Mouse (Mus musculus): ENCODE measurements around the gene Sbno2.

DNA sequence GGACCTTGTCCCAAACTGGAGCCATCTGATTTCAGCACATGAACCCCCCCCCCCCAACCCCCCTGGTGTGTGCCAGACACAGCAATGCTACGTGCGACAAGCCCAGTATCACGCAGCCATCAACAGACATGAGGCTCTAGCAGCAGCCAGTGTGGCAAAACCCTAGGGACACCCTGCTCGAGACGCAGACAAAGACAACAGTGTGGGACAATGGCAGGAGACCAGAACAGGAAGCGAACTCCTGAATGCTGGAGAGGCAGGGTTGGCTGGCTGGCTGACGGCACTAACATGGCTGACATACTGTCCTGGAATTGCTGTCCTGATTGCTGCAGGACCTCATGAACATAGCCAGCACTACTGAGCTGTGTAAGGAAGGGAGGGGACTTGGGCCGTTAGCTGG is 70.2 kb downstream of the Sbno2 start:
- TF ChIP-seq CTCF (IDR thresholded peaks at IDR 0.05; ENCODE audit: control insufficient read depth, insufficient read depth, insufficient read length) (no peak), MAX (IDR thresholded peaks at IDR 0.05) (no peak), USF1 (IDR thresholded peaks at IDR 0.05; ENCODE audit: low read depth) (no peak), MYOG (IDR thresholded peaks at IDR 0.05; ENCODE audit: control insufficient read depth, extremely low read depth, insufficient read length) (no peak), FOSL1 (IDR thresholded peaks at IDR 0.05; ENCODE audit: insufficient read depth, low read length, poor library complexity, severe bottlenecking) (no peak), CEBPB (IDR thresholded peaks at IDR 0.05; ENCODE audit: low read depth) (no peak), MYOD1 (IDR thresholded peaks at IDR 0.05; ENCODE audit: control insufficient read depth, insufficient read length, low read depth) (no peak)
